Mouse (Mus musculus) olfactory bulb, adult 2 months (tissue): ENCODE results near the gene Insm1.

Source experiments
- CTCF ChIP-seq: fragments of 200-500 bp; IDR thresholded peaks from 2 replicates; pipeline ENCODE4 v1.5.1; 2012; ENCODE audit warnings: low read depth, mild to moderate bottlenecking, low read length, moderate library complexity; ENCODE audit not compliant: insufficient read depth
- POLR2A ChIP-seq: fragments of 200-500 bp; IDR thresholded peaks from 2 replicates; pipeline ENCODE4 v1.6.1; 2012; ENCODE audit warnings: mild to moderate bottlenecking, low read depth, low read length, moderate library complexity; ENCODE audit not compliant: insufficient read depth

- TF ChIP-seq CTCF (no peak), POLR2A (no peak)
Observed at GRCm38 (mm10) chr2:146224141-146224540, 2.4 kb downstream of the Insm1 start.
